Mouse (Mus musculus): ENCODE measurements around the gene Kcnq2.

DNA sequence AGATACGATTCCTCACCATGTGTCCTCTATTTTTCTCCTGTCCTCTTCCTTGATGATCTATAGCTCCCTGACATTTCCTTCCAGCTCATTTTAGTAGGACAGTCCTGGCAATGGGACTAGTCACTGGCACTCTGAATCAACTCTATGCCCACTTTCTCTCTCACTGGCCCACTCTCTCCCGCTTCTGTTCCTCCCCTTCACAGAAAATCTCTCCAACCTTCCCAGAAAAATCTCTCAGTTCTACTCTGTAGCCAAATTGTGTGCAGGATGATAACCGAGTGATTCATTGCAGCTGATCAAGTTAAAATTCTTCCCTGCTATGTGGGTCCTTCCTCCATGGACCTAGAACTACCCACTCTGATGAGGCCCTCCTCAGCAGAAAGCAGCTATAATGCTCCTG is 39.5 kb upstream of the Kcnq2 start:
- TF ChIP-seq USF1 (IDR thresholded peaks at IDR 0.05; ENCODE audit: low read depth, low read length), result no peak
- no peak for TF ChIP-seq NRF1 (IDR thresholded peaks at IDR 0.05; ENCODE audit: low read depth, low read length)

All from CH12.LX (cell line).